Mouse (Mus musculus) megakaryocyte, embryonic 14.5 days (primary cell): Measurements from ENCODE around the gene Fam227a.

Experiments
- FLI1 ChIP-seq: IDR thresholded peaks from 2 replicates; pipeline ENCODE4 v1.6.1; 2012; ENCODE audit warnings: low read length, inconsistent platforms, mixed read lengths
- GATA1 ChIP-seq: IDR thresholded peaks from 3 replicates; pipeline ENCODE4 v1.6.1; 2012; ENCODE audit warnings: mixed read lengths, low read length, inconsistent platforms, borderline replicate concordance

DNA sequence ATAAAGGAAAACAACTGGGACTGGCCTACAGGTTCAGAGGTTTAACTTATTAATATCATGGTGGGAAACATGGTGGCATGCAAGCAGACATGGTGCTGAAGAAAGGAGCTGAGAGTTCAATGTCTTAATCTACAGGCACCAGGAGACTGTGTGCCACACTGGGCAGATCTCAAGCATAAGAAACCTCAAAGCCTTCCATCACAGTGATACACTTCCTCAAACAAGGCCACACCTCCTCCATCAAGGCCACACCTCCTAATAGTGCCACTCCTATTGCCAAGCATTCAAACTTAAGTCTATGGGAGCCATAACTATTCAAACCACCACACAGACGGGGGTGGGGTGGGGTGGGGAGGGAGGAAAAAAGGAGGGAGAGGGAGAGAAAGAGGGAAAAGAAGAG lies 77.2 kb downstream of the Fam227a start:
- TF ChIP-seq FLI1: no peak
- TF ChIP-seq GATA1: no peak
